Mouse (Mus musculus): Measurements from ENCODE around the gene Kdm7a.

GRCm38 (mm10) chr6:39204444-39204843, 2.1 kb downstream of the Kdm7a start:
- no peak for TF ChIP-seq POLR2A (IDR thresholded peaks at IDR 0.05; ENCODE audit: insufficient read length, low read depth)
- no peak for TF ChIP-seq USF1 (IDR thresholded peaks at IDR 0.05; ENCODE audit: low read depth)
- TF ChIP-seq TCF12 (IDR thresholded peaks at IDR 0.05; ENCODE audit: insufficient read depth, poor library complexity, severe bottlenecking), result no peak

Measured in myocyte (in vitro differentiated cells).